Mouse (Mus musculus) layer of hippocampus, adult 6 months (tissue): ENCODE measurements around the gene Wfdc12. TPM values are rescaled to one million over a fixed set of nuclear protein-coding genes. Genes with fewer than 3 reads are reported as not detected.

Experiments
- long read RNA-seq, 2 experiments: library from polyadenylated mRNA; unstranded; transcript quantifications; one replicate each; pipeline ENCODE4 v2.0.0; 2019 to 2020
- polyA plus RNA-seq: library from polyadenylated mRNA; unstranded; fragments of <200 nt; fragmentation: Nextera tagmentation; gene quantifications from 2 replicates; pipeline ENCODE4 v1.2.3, GENCODE M21; 2021

The Wfdc12 gene
- not detected in 2 replicates for polyA plus RNA-seq
- long read RNA-seq, experiment 1: 0 reads
- long read RNA-seq, experiment 2: 0 reads

GRCm38 (mm10) chr2:164190576-164190975, at the start of gene Wfdc12:
Gene Wfdc12 (minus strand): TSS chr2:164190608.

GRCm38 (mm10) chr2:164238366-164238765, 48.0 kb upstream of the Wfdc12 start, which contains the start of gene Svs2:
Gene Svs2 (minus strand): TSS chr2:164238466.

GRCm38 (mm10) chr2:164221522-164221921, 31.1 kb upstream of the Wfdc12 start, which contains the start of gene Wfdc15b:
Gene Wfdc15b (minus strand): TSS chr2:164221660.

GRCm38 (mm10) chr2:164199626-164200327, 9.4 kb upstream of the Wfdc12 start, which contains the start of gene Wfdc15a:
Gene Wfdc15a (minus strand): TSS chr2:164200130.

GRCm38 (mm10) chr2:164182692-164183255, 7.6 kb downstream of the Wfdc12 start, which contains the start of gene Wfdc5:
Gene Wfdc5 (minus strand): TSS chr2:164182742.

GRCm38 (mm10) chr2:164170902-164171301, 19.5 kb downstream of the Wfdc12 start, which contains the start of gene Kcns1:
Gene Kcns1 (minus strand): TSS chr2:164171113.

Other genes with a start within 250 kb of the Wfdc12 start
- 602 and 694 TPM in 2 replicates for gene Ywhab, start 195.6 kb downstream of the Wfdc12 start, polyA plus RNA-seq
- gene Pabpc1l, start 165.2 kb downstream of the Wfdc12 start, polyA plus RNA-seq: not detected in 2 replicates
- gene Stk4, start 120.3 kb downstream of the Wfdc12 start, polyA plus RNA-seq: 18.7 and 21.7 TPM in 2 replicates
- 139 and 143 TPM in 2 replicates for gene Tomm34, start 119.4 kb downstream of the Wfdc12 start, polyA plus RNA-seq
- 4.2 and 5.7 TPM in 2 replicates for gene Kcns1, start 19.5 kb downstream of the Wfdc12 start, polyA plus RNA-seq
- gene Wfdc5, start 7.9 kb downstream of the Wfdc12 start, polyA plus RNA-seq: not detected in 2 replicates
- gene Wfdc15a, start 9.5 kb upstream of the Wfdc12 start, polyA plus RNA-seq: not detected in 2 replicates
- not detected in 2 replicates for gene Wfdc15b, start 31.1 kb upstream of the Wfdc12 start, polyA plus RNA-seq
- not detected in 2 replicates for gene Svs2, start 47.9 kb upstream of the Wfdc12 start, polyA plus RNA-seq
- gene Svs3b, start 66.0 kb upstream of the Wfdc12 start, polyA plus RNA-seq: not detected in 2 replicates
- not detected in 2 replicates for gene Svs4, start 87.9 kb upstream of the Wfdc12 start, polyA plus RNA-seq
- not detected in 2 replicates for gene Svs3a, start 98.7 kb upstream of the Wfdc12 start, polyA plus RNA-seq
- gene Svs6, start 126.1 kb upstream of the Wfdc12 start, polyA plus RNA-seq: not detected in 2 replicates
- not detected in 2 replicates for gene Svs5, start 142.1 kb upstream of the Wfdc12 start, polyA plus RNA-seq
- 0.24 and 0.45 TPM in 2 replicates for gene Slpi, start 198.5 kb upstream of the Wfdc12 start, polyA plus RNA-seq
- gene Rbpjl, start 212.5 kb upstream of the Wfdc12 start, polyA plus RNA-seq: 0.21 TPM in 2 replicates
- 2.3 and 2.6 TPM in 2 replicates for gene Matn4, start 214.6 kb upstream of the Wfdc12 start, polyA plus RNA-seq